Mouse (Mus musculus) MEL (cell line): Measurements from ENCODE around the gene Fam196b. TPM values are rescaled to one million over a fixed set of nuclear protein-coding genes. Genes with fewer than 3 reads are reported as not detected.

Experiments
- DNase-seq: peaks from one replicate; pipeline ENCODE4 v3.0.0; 2011; ENCODE audit warnings: low read depth, low spot score
- H3K27ac ChIP-seq: 2 replicates; pipeline ENCODE4 v1.5.1; 2012; ENCODE audit warnings: low read depth, mild to moderate bottlenecking, control low read depth, low read length, moderate library complexity; ENCODE audit not compliant: control insufficient read depth
- H3K27me3 ChIP-seq, 2 experiments: fragments of 150-350 bp in 1 of 2; sonication (generic) in 1 of 2; 2 replicates each; pipeline ENCODE4 v1.6.1; 2012; ENCODE audit warnings: low read length in 2 of 2, mild to moderate bottlenecking in 2 of 2, improper control_type of control experiment in 1 of 2, moderate library complexity in 1 of 2; ENCODE audit not compliant: insufficient read depth in 2 of 2, control insufficient read depth in 1 of 2
- H3K36me3 ChIP-seq, 2 experiments: 2 replicates each; pipeline ENCODE4 v1.6.1; 2012 to 2014; ENCODE audit warnings: low read length in 2 of 2, improper control_type of control experiment in 1 of 2, inconsistent platforms in 1 of 2, mild to moderate bottlenecking in 1 of 2; ENCODE audit not compliant: insufficient read depth in 2 of 2, control insufficient read depth in 1 of 2
- H3K4me1 ChIP-seq, 2 experiments: fragments of 150-350 bp in 1 of 2; sonication (generic) in 1 of 2; 2 replicates each; pipeline ENCODE4 v1.6.1; 2012; ENCODE audit warnings: low read length in 2 of 2, improper control_type of control experiment in 1 of 2, mild to moderate bottlenecking in 1 of 2; ENCODE audit not compliant: insufficient read depth in 2 of 2, control insufficient read depth in 1 of 2
- H3K4me3 ChIP-seq, 2 experiments: fragments of 150-350 bp in 1 of 2; sonication (generic) in 1 of 2; 2 replicates each; pipeline ENCODE4 v1.5.1; 2012; ENCODE audit warnings: low read depth in 2 of 2, low read length in 2 of 2, mild to moderate bottlenecking in 2 of 2, moderate library complexity in 2 of 2, control low read depth in 1 of 2, improper control_type of control experiment in 1 of 2; ENCODE audit not compliant: control insufficient read depth in 1 of 2, insufficient read depth in 1 of 2
- H3K79me2 ChIP-seq: 2 replicates; pipeline ENCODE4 v1.6.1; 2012; ENCODE audit warnings: mild to moderate bottlenecking, low read length, moderate library complexity; ENCODE audit not compliant: control insufficient read depth, poor library complexity, insufficient read depth
- H3K9ac ChIP-seq: 2 replicates; pipeline ENCODE4 v1.6.1; 2012; ENCODE audit warnings: low read depth, mild to moderate bottlenecking, control low read depth, low read length, moderate library complexity; ENCODE audit not compliant: control insufficient read depth, poor library complexity, severe bottlenecking
- H3K9me3 ChIP-seq: fragments of 150-350 bp; sonication (generic); replicated peaks from 2 replicates; pipeline ENCODE4 v1.6.1; 2012; ENCODE audit warnings: mild to moderate bottlenecking, low read length, improper control_type of control experiment, moderate library complexity; ENCODE audit not compliant: insufficient read depth
- CHD1 ChIP-seq: IDR thresholded peaks from 2 replicates; pipeline ENCODE4 v1.6.1; 2012; ENCODE audit warnings: low read depth, mild to moderate bottlenecking, inconsistent platforms, low read length, improper control_type of control experiment
- CHD2 ChIP-seq: IDR thresholded peaks from 2 replicates; pipeline ENCODE4 v1.6.1; 2011; ENCODE audit warnings: low read length, improper control_type of control experiment
- CTCF ChIP-seq, 3 experiments: IDR thresholded peaks in 2 of 3; conservative IDR thresholded peaks in 1 of 3; 2 replicates each; pipeline ENCODE4 v1.5.1; 2011 to 2012; ENCODE audit warnings: low read length in 3 of 3, low read depth in 2 of 3, mild to moderate bottlenecking in 2 of 3, improper control_type of control experiment in 1 of 3, inconsistent platforms in 1 of 3, mixed read lengths in 1 of 3, moderate library complexity in 1 of 3; ENCODE audit not compliant: control insufficient read depth in 1 of 3, insufficient read depth in 1 of 3, poor library complexity in 1 of 3, severe bottlenecking in 1 of 3
- E2F4 ChIP-seq: IDR thresholded peaks from 2 replicates; pipeline ENCODE4 v1.6.1; 2011; ENCODE audit warnings: low read depth, low read length, improper control_type of control experiment, borderline replicate concordance
- ELF1 ChIP-seq: IDR thresholded peaks from 2 replicates; pipeline ENCODE4 v1.6.1; 2014; ENCODE audit warnings: low read depth, mild to moderate bottlenecking, inconsistent platforms, low read length, improper control_type of control experiment, moderate library complexity
- EP300 ChIP-seq, 2 experiments: IDR thresholded peaks; 2 replicates each; pipeline ENCODE4 v1.6.1; 2011; ENCODE audit warnings: improper control_type of control experiment in 2 of 2, low read length in 2 of 2, low read depth in 1 of 2, mild to moderate bottlenecking in 1 of 2
- ETS1 ChIP-seq: IDR thresholded peaks from 2 replicates; pipeline ENCODE4 v1.6.1; 2012; ENCODE audit warnings: low read depth, mild to moderate bottlenecking, inconsistent platforms, low read length, improper control_type of control experiment, moderate library complexity
- GABPA ChIP-seq: IDR thresholded peaks from 2 replicates; pipeline ENCODE4 v1.6.1; 2012; ENCODE audit warnings: low read depth, mild to moderate bottlenecking, inconsistent platforms, low read length, improper control_type of control experiment, moderate library complexity
- GATA1 ChIP-seq: IDR thresholded peaks from 2 replicates; pipeline ENCODE4 v1.6.1; 2011; ENCODE audit warnings: low read depth, low read length, improper control_type of control experiment
- HCFC1 ChIP-seq: IDR thresholded peaks from 2 replicates; pipeline ENCODE4 v1.6.1; 2012; ENCODE audit warnings: low read depth, mild to moderate bottlenecking, inconsistent platforms, low read length, improper control_type of control experiment, moderate library complexity
- MAX ChIP-seq: IDR thresholded peaks from 2 replicates; pipeline ENCODE4 v1.6.1; 2011; ENCODE audit warnings: low read length, improper control_type of control experiment
- MAZ ChIP-seq: IDR thresholded peaks from 2 replicates; pipeline ENCODE4 v1.6.1; 2012; ENCODE audit warnings: low read depth, mild to moderate bottlenecking, inconsistent platforms, low read length, improper control_type of control experiment
- MEF2A ChIP-seq: IDR thresholded peaks from 2 replicates; pipeline ENCODE4 v1.6.1; 2014; ENCODE audit warnings: low read depth, mild to moderate bottlenecking, inconsistent platforms, low read length, improper control_type of control experiment; ENCODE audit not compliant: poor library complexity, insufficient replicate concordance, severe bottlenecking; ENCODE audit errors: extremely low read depth
- MYB ChIP-seq: IDR thresholded peaks from 2 replicates; pipeline ENCODE4 v1.6.1; 2011; ENCODE audit warnings: mild to moderate bottlenecking, low read depth, low read length, improper control_type of control experiment
- MYC ChIP-seq: IDR thresholded peaks from 2 replicates; pipeline ENCODE4 v1.6.1; 2011; ENCODE audit warnings: low read depth, mild to moderate bottlenecking, low read length, improper control_type of control experiment, moderate library complexity
- NELFE ChIP-seq: IDR thresholded peaks from 2 replicates; pipeline ENCODE4 v1.6.1; 2011; ENCODE audit warnings: low read depth, low read length, improper control_type of control experiment
- NRF1 ChIP-seq: IDR thresholded peaks from 2 replicates; pipeline ENCODE4 v1.6.1; 2014; ENCODE audit warnings: low read depth, mild to moderate bottlenecking, inconsistent platforms, low read length, improper control_type of control experiment, moderate library complexity; ENCODE audit not compliant: poor library complexity, insufficient read depth, severe bottlenecking
- POLR2A ChIP-seq, 2 experiments: IDR thresholded peaks; 2 replicates each; pipeline ENCODE4 v1.6.1; 2011 to 2012; ENCODE audit warnings: low read length in 2 of 2, mild to moderate bottlenecking in 2 of 2, control low read depth in 1 of 2, improper control_type of control experiment in 1 of 2, low read depth in 1 of 2, moderate library complexity in 1 of 2; ENCODE audit not compliant: control insufficient read depth in 1 of 2, insufficient read depth in 1 of 2, poor library complexity in 1 of 2
- POLR2AphosphoS5 ChIP-seq: IDR thresholded peaks from 2 replicates; pipeline ENCODE4 v1.6.1; 2012; ENCODE audit warnings: low read depth, borderline replicate concordance, mild to moderate bottlenecking, inconsistent platforms, low read length, moderate library complexity, mixed read lengths
- RAD21 ChIP-seq: IDR thresholded peaks from 2 replicates; pipeline ENCODE4 v1.6.1; 2011; ENCODE audit warnings: mild to moderate bottlenecking, low read depth, low read length, improper control_type of control experiment
- SIN3A ChIP-seq: IDR thresholded peaks from 2 replicates; pipeline ENCODE4 v1.6.1; 2012; ENCODE audit warnings: low read length, improper control_type of control experiment, inconsistent platforms
- TBP ChIP-seq: IDR thresholded peaks from 2 replicates; pipeline ENCODE4 v1.8.0; 2011; ENCODE audit warnings: low read depth, low read length, improper control_type of control experiment
- UBTF ChIP-seq: IDR thresholded peaks from 2 replicates; pipeline ENCODE4 v1.6.1; 2012; ENCODE audit warnings: low read depth, mild to moderate bottlenecking, inconsistent platforms, low read length, improper control_type of control experiment, moderate library complexity, borderline replicate concordance; ENCODE audit not compliant: insufficient read depth
- USF1 ChIP-seq: IDR thresholded peaks from 2 replicates; pipeline ENCODE4 v1.6.1; 2014; ENCODE audit warnings: low read depth, mild to moderate bottlenecking, inconsistent platforms, low read length, improper control_type of control experiment, moderate library complexity
- ZC3H11A ChIP-seq: IDR thresholded peaks from 2 replicates; pipeline ENCODE4 v1.6.1; 2012; ENCODE audit warnings: low read depth, mild to moderate bottlenecking, inconsistent platforms, low read length, improper control_type of control experiment
- ZKSCAN1 ChIP-seq: IDR thresholded peaks from 2 replicates; pipeline ENCODE4 v1.6.1; 2012; ENCODE audit warnings: low read depth, mild to moderate bottlenecking, inconsistent platforms, low read length, improper control_type of control experiment, moderate library complexity
- ZMIZ1 ChIP-seq: IDR thresholded peaks from 2 replicates; pipeline ENCODE4 v1.6.1; 2012; ENCODE audit warnings: low read depth, mild to moderate bottlenecking, inconsistent platforms, low read length, improper control_type of control experiment, moderate library complexity
- ZNF384 ChIP-seq: IDR thresholded peaks from 2 replicates; pipeline ENCODE4 v1.6.1; 2012; ENCODE audit warnings: low read depth, mild to moderate bottlenecking, inconsistent platforms, low read length, improper control_type of control experiment
- polyA plus RNA-seq, 2 experiments: library from polyadenylated mRNA; stranded (reverse) in 1 of 2; unstranded in 1 of 2; fragments of >175 nt in 1 of 2; fragments of >200 nt in 1 of 2; gene quantifications; 2 replicates each; pipeline versions ENCODE4 v1.2.1 to v1.2.4; 2012; ENCODE audit warnings: low replicate concordance in 2 of 2, low read depth in 1 of 2; ENCODE audit not compliant: insufficient read length in 2 of 2, insufficient read depth in 1 of 2, missing spikeins in 1 of 2
- total RNA-seq: library from RNA; depleted of rRNA; stranded (reverse); fragments of 300-350 nt; gene quantifications from 2 replicates; pipeline ENCODE4 v1.2.3, GENCODE M21; 2012

The Fam196b gene
- total and polyA plus RNA-seq, 3 experiments: 0.10 to 0.23 TPM; not detected in 1

DNA sequence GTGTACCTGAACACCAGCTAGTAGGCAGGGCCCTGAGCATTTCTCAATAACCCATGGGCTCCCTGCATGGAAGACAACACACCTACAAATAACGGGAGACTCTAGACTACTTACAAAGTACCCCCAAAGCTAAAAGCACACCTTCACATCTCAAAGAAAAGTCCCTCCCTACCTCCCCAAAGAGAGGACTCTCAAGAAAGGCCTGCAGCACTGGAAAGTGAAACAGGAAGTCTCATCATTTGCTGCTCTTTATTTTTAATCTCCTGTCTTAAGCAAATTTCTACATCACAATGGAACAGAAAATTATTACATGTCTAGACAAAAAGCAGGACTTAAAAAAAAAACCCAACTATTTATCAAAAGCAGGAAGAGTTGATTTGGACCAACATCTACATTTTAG lies 90.7 kb downstream of the Fam196b start:
- no peaks in the 10 kb centered on the region for H3K27me3 ChIP-seq
- H3K9me3 ChIP-seq: no peaks in the 10 kb centered on the region
- H3K36me3 ChIP-seq: no peaks in the 10 kb centered on the region; a peak in 2 of 4 replicates
- H3K27ac ChIP-seq: no peak overlapping the region
- DNase-seq: no peak
- H3K4me1 ChIP-seq: no peaks in the 10 kb centered on the region
- no peak overlapping the region for H3K9ac ChIP-seq
- no peaks in the 10 kb centered on the region for H3K79me2 ChIP-seq
- H3K4me3 ChIP-seq: no peak overlapping the region
- TF ChIP-seq NRF1: no peak
- TF ChIP-seq MYB: no peak
- TF ChIP-seq ETS1: no peak
- no peak for TF ChIP-seq CHD1
- TF ChIP-seq ZKSCAN1: no peak
- TF ChIP-seq GABPA: no peak
- TF ChIP-seq MAZ: no peak
- TF ChIP-seq ZC3H11A: no peak
- no peak for TF ChIP-seq RAD21
- no peak for TF ChIP-seq TBP
- no peak for TF ChIP-seq POLR2AphosphoS5
- TF ChIP-seq POLR2A (IDR thresholded peaks at IDR 0.05; ENCODE audit: control insufficient read depth in 1 of 2, insufficient read depth in 1 of 2, low read depth in 1 of 2, low read length in 2 of 2, poor library complexity in 1 of 2): no peak
- no peak for TF ChIP-seq MYC
- TF ChIP-seq HCFC1: no peak
- TF ChIP-seq MEF2A: no peak
- no peak for TF ChIP-seq GATA1
- TF ChIP-seq USF1: no peak
- no peak for TF ChIP-seq MAX
- TF ChIP-seq, all 39 proteins: peak for 0

- no peaks in the 10 kb centered on the region for H3K27me3 ChIP-seq
- H3K9ac ChIP-seq: no peak overlapping the region
- TF ChIP-seq EP300 (IDR thresholded peaks at IDR 0.05; ENCODE audit: low read depth in 1 of 2, low read length in 2 of 2) (no peak), CTCF (IDR thresholded peaks at IDR 0.05 in 2 of 3, conservative IDR thresholded peaks at IDR 0.05 in 1 of 3; ENCODE audit: control insufficient read depth in 1 of 3, insufficient read depth in 1 of 3, low read depth in 2 of 3, low read length in 3 of 3, poor library complexity in 1 of 3, severe bottlenecking in 1 of 3) (no peak), NRF1 (no peak), HCFC1 (no peak), ELF1 (no peak), MAX (no peak), E2F4 (no peak), TBP (no peak), ZMIZ1 (no peak), ZNF384 (no peak), CHD2 (no peak), SIN3A (no peak), ZC3H11A (no peak), GABPA (no peak), RAD21 (no peak), UBTF (no peak), NELFE (no peak), POLR2A (IDR thresholded peaks at IDR 0.05; ENCODE audit: control insufficient read depth in 1 of 2, insufficient read depth in 1 of 2, low read depth in 1 of 2, low read length in 2 of 2, poor library complexity in 1 of 2) (no peak)
- no peaks in the 10 kb centered on the region for H3K9me3 ChIP-seq
- H3K4me1 ChIP-seq: no peaks in the 10 kb centered on the region
- no peak overlapping the region for H3K27ac ChIP-seq
- no peak for DNase-seq
- H3K79me2 ChIP-seq: no peaks in the 10 kb centered on the region
- no peak overlapping the region for H3K4me3 ChIP-seq
- H3K36me3 ChIP-seq: no peaks in the 10 kb centered on the region; a peak in 2 of 4 replicates
These were observed 91.7 kb downstream of the Fam196b start for GRCm38 (mm10) chr11:34406309-34406708.
